Mouse (Mus musculus) spleen, adult 2 months (tissue): ENCODE data around the gene Xpr1.

Experiments
- CTCF ChIP-seq: fragments of 200-500 bp; IDR thresholded peaks from 2 replicates; pipeline ENCODE4 v1.5.1; 2011; ENCODE audit warnings: mild to moderate bottlenecking, inconsistent platforms; ENCODE audit not compliant: insufficient read depth, insufficient read length, insufficient replicate concordance; ENCODE audit errors: extremely low read depth
- POLR2A ChIP-seq: fragments of 200-500 bp; IDR thresholded peaks from 2 replicates; pipeline ENCODE4 v1.6.1; 2011; ENCODE audit warnings: low read depth, low read length, inconsistent platforms

- no peak for TF ChIP-seq CTCF
- no peak for TF ChIP-seq POLR2A
Measured at GRCm38 (mm10) chr1:155423801-155424200, 6.6 kb upstream of the Xpr1 start.
